Mouse (Mus musculus) kidney, postnatal 0 days (tissue): ENCODE data around the gene Epas1. TPM values are rescaled to one million over a fixed set of nuclear protein-coding genes. Genes with fewer than 3 reads are reported as not detected.

Source experiments
- ATAC-seq: fragments of 200-750 bp; cut with Nextera tagmentation; replicated peaks from 2 replicates; pipeline ENCODE4 v1.8.0; 2017; ENCODE audit warnings: low read depth, moderate number of reproducible peaks, moderate TSS enrichment, moderate library complexity; ENCODE audit not compliant: low FRiP score
- DNase-seq: peaks from one replicate; pipeline ENCODE4 v3.0.0-alpha.2; 2016; ENCODE audit warnings: low spot score
- H3K27ac ChIP-seq: fragments of 300-500 bp; sonication (generic); 2 replicates; pipeline ENCODE4 v1.5.1; 2014; ENCODE audit warnings: mild to moderate bottlenecking
- H3K27me3 ChIP-seq: fragments of 300-500 bp; sonication (generic); 2 replicates; pipeline ENCODE4 v1.6.1; 2014; ENCODE audit warnings: low read length, mixed read lengths; ENCODE audit not compliant: insufficient read depth
- H3K36me3 ChIP-seq: fragments of 300-500 bp; sonication (generic); 2 replicates; pipeline ENCODE4 v1.6.1; 2014; ENCODE audit warnings: low read length, mixed read lengths; ENCODE audit not compliant: insufficient read depth
- H3K4me1 ChIP-seq: fragments of 300-500 bp; sonication (generic); replicated peaks from 2 replicates; pipeline ENCODE4 v1.6.1; 2014; ENCODE audit warnings: antibody characterized with exemption, low read length, mixed read lengths; ENCODE audit not compliant: insufficient read depth
- H3K4me2 ChIP-seq: fragments of 300-500 bp; sonication (generic); 2 replicates; pipeline ENCODE4 v1.6.1; 2014; ENCODE audit warnings: mild to moderate bottlenecking, low read length, moderate library complexity, mixed read lengths
- H3K4me3 ChIP-seq: fragments of 300-500 bp; sonication (generic); replicated peaks from 2 replicates; pipeline ENCODE4 v1.5.1; 2014; ENCODE audit warnings: low read depth, low read length
- H3K9ac ChIP-seq: fragments of 300-500 bp; sonication (generic); 2 replicates; pipeline ENCODE4 v1.6.1; 2014; ENCODE audit warnings: low read depth, low read length
- H3K9me3 ChIP-seq: fragments of 300-500 bp; sonication (generic); replicated peaks from 2 replicates; pipeline ENCODE4 v1.6.1; 2016; ENCODE audit warnings: low read length, inconsistent platforms, mixed read lengths
- CTCF ChIP-seq: IDR thresholded peaks from 2 replicates; pipeline ENCODE4 v1.5.1; 2016; ENCODE audit warnings: antibody characterized with exemption, low read depth, mild to moderate bottlenecking, moderate library complexity
- WGBS: fragments of 180-500 bp; shearing (Covaris S2); extraction: QIAGEN DNeasy Blood & Tissue Kit; methylation state at CpG from one replicate; pipeline ENCODE4 v1.1.7; 2014; 5-methylcytosine and 5-hydroxymethylcytosine counted together
- polyA plus RNA-seq: library from polyadenylated mRNA; unstranded; fragments of >200 nt; fragmentation: Nextera tagmentation; extraction: Ambion mirVana; gene quantifications from 2 replicates; pipeline ENCODE4 v1.2.1, GENCODE M21; 2015

Gene Epas1
- polyA plus RNA-seq, 1 experiment from 2014 or later, result 14.3 TPM

DNA sequence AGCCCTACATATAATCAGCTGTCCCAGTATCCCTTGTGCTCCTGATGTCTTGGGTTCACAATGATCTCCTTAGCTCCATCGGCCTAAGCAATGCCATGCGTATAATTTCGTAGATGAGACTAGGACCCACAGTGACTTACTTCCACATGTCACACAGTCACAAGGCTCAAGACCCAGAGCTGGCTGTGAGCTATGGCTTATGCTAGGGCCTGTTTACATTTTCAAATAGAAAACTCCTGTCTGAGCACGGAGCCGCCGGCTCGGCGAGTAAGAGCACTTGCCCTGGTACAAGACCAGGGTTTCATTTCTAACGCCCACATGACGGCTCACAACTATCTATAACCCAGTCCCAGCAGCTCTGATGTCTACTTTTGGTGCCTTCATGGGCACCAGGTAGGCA, 80.4 kb downstream of the Epas1 start:
- no peak for DNase-seq
- no peak for TF ChIP-seq CTCF
- no peak overlapping the region for H3K4me2 ChIP-seq
- ATAC-seq, result no peak
- no peaks in the 10 kb centered on the region for H3K27me3 ChIP-seq
- no peaks in the 10 kb centered on the region for H3K4me1 ChIP-seq
- 96% methylated on average over 10 of the region's 10 CpGs for WGBS
- no peak overlapping the region for H3K9ac ChIP-seq
- H3K36me3 ChIP-seq, result no peaks in the 10 kb centered on the region
- H3K9me3 ChIP-seq, result no peaks in the 10 kb centered on the region
- H3K4me3 ChIP-seq, result no peak overlapping the region
- H3K27ac ChIP-seq, result no peak overlapping the region

DNA sequence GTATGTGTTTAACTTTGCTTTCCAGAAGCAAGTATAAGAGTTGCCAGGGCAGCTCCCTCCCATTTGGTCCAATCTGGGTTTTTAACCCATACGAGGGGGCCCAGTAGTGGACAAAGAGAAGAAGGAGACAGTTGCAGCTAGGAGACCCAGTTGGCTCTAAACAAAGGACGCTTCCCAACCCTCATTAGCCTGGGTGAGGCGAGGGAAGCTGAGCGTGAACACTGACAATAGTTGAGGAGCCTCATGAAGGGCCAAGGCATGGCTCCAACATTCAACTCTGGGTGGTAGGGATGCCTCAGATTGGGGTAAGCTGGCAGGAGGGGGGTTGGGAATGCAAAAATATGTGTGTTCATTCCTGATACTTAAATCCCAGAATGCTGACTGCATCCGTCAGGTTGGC, 85.8 kb downstream of the Epas1 start:
- Histone ChIP-seq H3K4me3 (no peak overlapping the region), H3K9me3 (no peaks in the 10 kb centered on the region), H3K36me3 (no peaks in the 10 kb centered on the region), H3K9ac (no peak overlapping the region), H3K27ac (no peak overlapping the region), H3K4me1 (no peaks in the 10 kb centered on the region), H3K27me3 (no peaks in the 10 kb centered on the region), H3K4me2 (no peak overlapping the region)
- TF ChIP-seq CTCF, result no peak
- ATAC-seq (no peak), DNase-seq (no peak)
- WGBS, result 85% methylated on average over 5 of the region's 5 CpGs

DNA sequence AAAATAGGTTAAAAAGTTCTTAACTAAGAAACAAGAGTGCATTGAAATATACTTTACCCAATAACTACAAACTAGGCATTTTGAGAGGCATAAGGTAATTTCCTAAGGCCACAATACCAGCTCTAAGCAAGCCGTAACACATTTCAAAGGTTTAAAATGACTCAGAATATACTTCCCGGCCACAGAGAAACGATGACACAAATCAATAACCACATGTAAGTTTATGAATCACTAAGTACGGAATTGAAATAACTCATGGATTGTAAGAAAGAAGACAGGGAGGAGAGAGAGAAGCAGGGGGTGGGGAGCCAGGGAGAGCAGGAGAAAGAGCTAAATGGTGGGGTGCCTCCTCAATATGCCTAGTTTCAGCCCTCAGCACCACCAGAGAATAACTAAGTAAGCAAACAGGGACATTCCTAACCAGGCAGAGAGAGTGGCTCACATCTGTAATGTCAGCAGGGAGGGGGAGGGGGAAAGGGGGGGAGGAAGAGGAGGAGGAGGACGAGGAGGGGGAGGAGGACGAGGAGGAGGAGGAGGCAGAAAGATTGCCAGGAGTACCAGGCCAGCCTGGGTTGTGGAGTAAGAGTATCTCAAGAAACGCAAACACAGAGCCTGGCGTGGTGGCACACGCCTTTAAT, 97.3 kb downstream of the Epas1 start:
- TF ChIP-seq CTCF, result no peak

DNA sequence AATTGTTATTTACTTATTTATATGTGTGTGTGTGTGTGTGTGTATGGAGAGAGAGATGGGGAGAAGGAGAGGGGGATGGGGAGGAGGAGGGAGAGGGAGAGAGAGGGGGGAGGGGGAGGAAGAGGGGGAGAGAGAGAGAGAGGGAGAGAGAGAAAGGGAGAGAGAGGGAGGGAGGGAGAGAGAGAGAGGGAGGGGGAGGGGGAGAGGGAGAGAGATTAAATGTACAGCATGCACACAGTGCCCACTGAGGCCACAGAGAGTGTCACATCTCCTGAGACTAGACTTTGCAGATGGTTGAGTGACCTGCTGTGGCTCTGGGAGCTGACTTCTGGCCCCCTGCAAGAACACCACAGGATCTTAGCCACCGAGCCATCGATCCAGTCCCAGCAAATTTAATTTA, 98.3 kb downstream of the Epas1 start:
- Histone ChIP-seq H3K4me2 (no peak overlapping the region), H3K9me3 (no peaks in the 10 kb centered on the region), H3K36me3 (no peaks in the 10 kb centered on the region), H3K4me3 (no peak overlapping the region), H3K27ac (no peak overlapping the region), H3K27me3 (no peaks in the 10 kb centered on the region), H3K4me1 (no peaks in the 10 kb centered on the region), H3K9ac (no peak overlapping the region)
- 77% methylated on average over 2 of the region's 2 CpGs for WGBS
- TF ChIP-seq CTCF, result no peak
- ATAC-seq (no peak), DNase-seq (no peak)

More for the DNA sequence above, 97.3 kb downstream of the Epas1 start:
- H3K27ac ChIP-seq, result no peak overlapping the region
- H3K9ac ChIP-seq, result no peak overlapping the region
- H3K9me3 ChIP-seq, result no peaks in the 10 kb centered on the region
- 66% methylated on average over 9 of the region's 9 CpGs for WGBS
- no peaks in the 10 kb centered on the region for H3K36me3 ChIP-seq
- H3K27me3 ChIP-seq, result no peaks in the 10 kb centered on the region
- no peak overlapping the region for H3K4me3 ChIP-seq
- DNase-seq (no peak), ATAC-seq (no peak)
- no peak overlapping the region for H3K4me2 ChIP-seq
- no peaks in the 10 kb centered on the region for H3K4me1 ChIP-seq

DNA sequence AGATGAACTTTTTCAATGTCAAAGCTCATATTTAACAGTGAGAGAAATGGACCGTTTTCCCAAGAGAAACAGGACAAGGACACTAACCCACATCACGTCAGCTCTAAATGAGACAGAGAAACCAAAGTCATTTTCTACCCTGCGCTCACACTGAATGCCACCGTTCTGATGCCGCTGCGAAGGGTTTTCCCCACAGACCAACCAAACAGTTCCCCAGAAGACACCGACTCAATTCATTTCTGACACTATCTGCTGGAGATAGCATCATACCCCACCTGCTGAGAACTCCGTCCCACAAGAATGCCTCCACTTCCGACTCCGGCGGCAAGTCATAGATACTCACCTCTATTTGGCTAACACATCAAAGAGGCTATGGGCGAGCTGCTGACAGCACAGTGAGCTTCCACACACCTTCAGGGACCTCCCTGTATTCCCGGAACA, 99.1 kb downstream of the Epas1 start:
- H3K36me3 ChIP-seq, result no peaks in the 10 kb centered on the region
- H3K4me1 ChIP-seq, result no peaks in the 10 kb centered on the region
- H3K9me3 ChIP-seq, result no peaks in the 10 kb centered on the region
- H3K27ac ChIP-seq, result no peak overlapping the region
- ATAC-seq (no peak), DNase-seq (no peak)
- H3K4me3 ChIP-seq, result no peak overlapping the region
- no peak overlapping the region for H3K9ac ChIP-seq
- H3K27me3 ChIP-seq, result no peaks in the 10 kb centered on the region
- H3K4me2 ChIP-seq, result no peak overlapping the region
- no peak for TF ChIP-seq CTCF
- WGBS, result 73% methylated on average over 13 of the region's 13 CpGs

DNA sequence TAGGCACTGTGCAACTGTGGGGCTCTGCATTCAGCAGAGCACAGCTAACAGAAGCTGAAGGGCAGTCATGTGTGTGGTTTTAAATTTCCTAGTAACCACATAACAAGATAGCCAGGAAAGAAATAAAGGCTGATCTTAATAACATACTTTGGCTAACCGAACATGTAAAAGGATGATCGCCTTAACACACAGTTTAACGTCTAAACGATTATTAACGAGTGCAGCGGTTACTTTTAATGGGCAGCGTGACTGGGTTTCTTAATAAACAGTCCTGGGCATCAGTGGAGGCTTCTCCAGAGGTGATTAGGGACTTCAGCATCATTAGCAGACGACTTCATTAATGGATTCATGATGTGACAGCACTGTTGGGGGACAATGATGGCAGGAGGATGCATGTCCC, 117.1 kb downstream of the Epas1 start:
- H3K4me1 ChIP-seq, result no peaks in the 10 kb centered on the region
- H3K4me3 ChIP-seq, result no peak overlapping the region
- 63% methylated on average over 8 of the region's 8 CpGs for WGBS
- H3K9me3 ChIP-seq, result no peaks in the 10 kb centered on the region
- ATAC-seq, result no peak
- no peaks in the 10 kb centered on the region for H3K36me3 ChIP-seq
- H3K9ac ChIP-seq, result no peak overlapping the region
- TF ChIP-seq CTCF, result no peak
- no peaks in the 10 kb centered on the region for H3K27me3 ChIP-seq
- H3K4me2 ChIP-seq, result no peak overlapping the region
- H3K27ac ChIP-seq, result no peak overlapping the region
- DNase-seq, result peak; percentile 18

DNA sequence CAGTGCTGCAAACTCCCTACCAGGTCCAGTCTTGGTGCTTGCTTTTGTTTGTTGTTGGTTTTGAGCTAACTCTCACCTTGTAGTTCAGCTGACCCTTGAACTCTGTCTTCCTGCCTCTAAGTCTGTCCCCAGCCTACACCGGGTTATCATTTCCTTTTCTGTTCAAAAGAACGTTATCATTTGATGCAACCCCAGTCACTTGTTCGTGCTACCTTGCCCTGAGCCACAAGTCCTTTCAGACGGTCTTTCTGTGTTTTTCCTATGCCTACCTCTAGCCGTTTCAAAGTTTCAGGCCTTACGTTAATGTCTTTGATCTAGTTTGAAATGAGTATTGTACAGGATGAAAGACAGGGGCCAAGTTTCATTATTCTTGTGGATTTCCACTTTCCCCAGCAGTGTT, 119.1 kb downstream of the Epas1 start:
- ATAC-seq, result no peak
- 64% methylated on average over 6 of the region's 6 CpGs for WGBS

More for the DNA sequence above, 119.1 kb downstream of the Epas1 start:
- Histone ChIP-seq H3K4me2 (no peak overlapping the region), H3K36me3 (no peaks in the 10 kb centered on the region), H3K9ac (no peak overlapping the region), H3K27me3 (no peaks in the 10 kb centered on the region), H3K27ac (no peak overlapping the region), H3K4me3 (no peak overlapping the region), H3K9me3 (no peaks in the 10 kb centered on the region), H3K4me1 (no peaks in the 10 kb centered on the region)
- no peak for DNase-seq
- no peak for TF ChIP-seq CTCF
